Mouse (Mus musculus) stomach, embryonic 16.5 days (tissue): ENCODE measurements around the gene Dlat. TPM values are rescaled to one million over a fixed set of nuclear protein-coding genes. Genes with fewer than 3 reads are reported as not detected.
A peak's percentile ranks its signal among the peaks of the same experiment; 100 is the strongest.

ENCODE experiments used
- ATAC-seq: fragments of 200-750 bp; cut with Nextera tagmentation; 2 replicates; pipeline ENCODE4 v1.8.0; 2017; ENCODE audit warnings: moderate number of reproducible peaks, moderate TSS enrichment; ENCODE audit not compliant: insufficient read depth, low FRiP score
- H3K27ac ChIP-seq: fragments of 300-500 bp; sonication (generic); 2 replicates; pipeline ENCODE4 v1.5.1; 2014; ENCODE audit warnings: low read length
- H3K27me3 ChIP-seq: fragments of 300-500 bp; sonication (generic); 2 replicates; pipeline ENCODE4 v1.6.1; 2014; ENCODE audit warnings: low read length, control low read depth, mixed read lengths; ENCODE audit not compliant: control insufficient read depth, insufficient read depth
- H3K36me3 ChIP-seq: fragments of 300-500 bp; sonication (generic); 2 replicates; pipeline ENCODE4 v1.6.1; 2014; ENCODE audit warnings: low read length; ENCODE audit not compliant: control insufficient read depth, insufficient read depth
- H3K4me1 ChIP-seq: fragments of 300-500 bp; sonication (generic); 2 replicates; pipeline ENCODE4 v1.6.1; 2014; ENCODE audit warnings: low read length, control low read depth, mixed read lengths; ENCODE audit not compliant: control insufficient read depth, insufficient read depth
- H3K4me2 ChIP-seq: fragments of 300-500 bp; sonication (generic); 2 replicates; pipeline ENCODE4 v1.6.1; 2014; ENCODE audit warnings: low read depth, low read length, mixed read lengths
- H3K4me3 ChIP-seq: fragments of 300-500 bp; sonication (generic); replicated peaks from 2 replicates; pipeline ENCODE4 v1.5.1; 2014; ENCODE audit warnings: mild to moderate bottlenecking, low read length
- H3K9ac ChIP-seq: fragments of 300-500 bp; sonication (generic); 2 replicates; pipeline ENCODE4 v1.6.1; 2014; ENCODE audit warnings: low read length
- H3K9me3 ChIP-seq: fragments of 300-500 bp; sonication (generic); replicated peaks from 2 replicates; pipeline ENCODE4 v1.6.1; 2016; ENCODE audit warnings: low read length, control low read depth; ENCODE audit not compliant: control insufficient read depth
- WGBS: fragments of 180-500 bp; shearing (Covaris S2); extraction: QIAGEN DNeasy Blood & Tissue Kit; methylation state at CpG from one replicate; pipeline ENCODE4 v1.1.7; 2014; 5-methylcytosine and 5-hydroxymethylcytosine counted together
- polyA plus RNA-seq: library from polyadenylated mRNA; unstranded; fragments of >200 nt; fragmentation: Nextera tagmentation; extraction: Ambion mirVana; gene quantifications from 2 replicates; pipeline ENCODE4 v1.2.1, GENCODE M21; 2015

The Dlat gene
- polyA plus RNA-seq, 1 experiment from 2014 or later: 49.8 TPM

DNA sequence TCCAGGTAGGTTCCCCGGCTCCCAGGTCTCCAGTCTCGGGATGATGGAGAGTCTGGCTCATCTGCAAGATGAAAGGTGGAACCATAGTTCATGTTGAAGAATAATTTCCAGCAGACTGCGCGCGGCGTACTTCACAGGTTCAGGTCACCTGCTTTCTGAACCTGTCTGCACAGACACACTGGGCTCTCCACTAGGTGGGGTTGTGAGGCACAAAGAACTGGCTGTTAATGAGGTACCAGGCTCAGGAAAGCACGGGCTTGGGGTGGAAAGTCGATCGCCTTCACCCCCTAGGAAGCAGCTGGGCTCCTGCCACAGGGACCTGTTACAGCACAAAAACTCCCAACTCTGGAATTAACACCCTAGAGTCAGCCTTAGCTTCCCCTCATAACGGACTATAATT, 34.1 kb upstream of the Dlat start:
- Histone ChIP-seq H3K27ac (no peak overlapping the region), H3K4me1 (peaks cover 16% of the 10 kb centered on the region), H3K9me3 (no peaks in the 10 kb centered on the region), H3K4me2 (peak overlapping the region; percentile 38), H3K36me3 (no peaks in the 10 kb centered on the region), H3K9ac (no peak overlapping the region), H3K27me3 (no peaks in the 10 kb centered on the region), H3K4me3 (peak overlapping the region; percentile 28)
- ATAC-seq: peak; percentile 66; the same call in 1 of the 2 replicates
- WGBS: 23% methylated on average over 10 of the region's 10 CpGs

DNA sequence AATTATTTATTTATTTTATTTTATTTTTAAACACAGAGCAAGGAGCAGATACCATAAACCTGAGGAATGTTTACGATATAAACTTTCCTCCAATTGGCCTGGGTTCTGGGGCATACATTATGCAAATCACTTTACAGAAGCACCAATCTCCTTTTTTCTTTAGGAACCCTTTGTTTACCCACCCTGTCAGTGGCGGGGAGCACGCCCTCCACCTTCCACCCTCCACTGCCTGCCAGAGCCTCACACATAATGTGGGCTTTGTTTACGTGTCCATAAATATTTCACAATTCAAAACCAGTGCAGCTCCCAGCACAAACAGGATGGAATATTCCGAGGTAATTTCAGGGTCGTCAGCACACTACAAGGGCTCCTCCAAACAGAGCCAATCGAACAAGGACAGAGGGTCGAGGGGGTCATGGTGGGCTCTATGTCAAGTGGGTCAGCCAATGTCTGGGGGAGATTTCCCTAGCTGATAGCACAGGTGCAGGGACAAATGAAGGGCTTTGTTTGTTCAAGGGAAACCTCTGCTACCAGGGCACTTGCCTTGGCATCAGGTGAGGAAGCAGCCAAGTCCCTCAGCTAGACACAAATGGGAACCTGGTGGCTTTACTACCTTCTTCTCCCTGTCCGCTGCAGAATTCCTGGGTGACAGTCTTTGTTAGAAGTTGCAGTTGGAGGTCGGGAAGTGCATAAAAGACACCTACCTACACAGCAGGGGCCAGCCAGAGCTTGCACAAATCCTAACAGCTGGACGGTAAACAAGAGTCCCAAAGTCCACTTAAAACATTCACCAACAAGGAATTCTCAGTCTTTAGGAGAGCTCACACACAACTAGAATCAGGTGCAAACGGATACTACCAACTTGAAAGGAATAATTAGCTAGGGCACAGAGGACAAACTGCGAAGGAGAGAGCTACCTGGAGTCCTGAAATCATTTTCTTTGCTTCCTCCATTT, 33.3 kb upstream of the Dlat start:
- Histone ChIP-seq H3K9me3 (no peaks in the 10 kb centered on the region), H3K4me2 (peak overlapping the region; percentile 38), H3K4me1 (peaks cover 11% of the 10 kb centered on the region; the same call in 1 of the 2 replicates), H3K4me3 (peak overlapping the region; percentile 28), H3K36me3 (no peaks in the 10 kb centered on the region), H3K27me3 (no peaks in the 10 kb centered on the region), H3K9ac (0 out of 2 replicates have a peak overlapping the region, but pooled peaks have one; percentile 19), H3K27ac (no peak overlapping the region)
- WGBS: 27% methylated on average over 13 of the region's 13 CpGs
- peak; percentile 61; the same call in 1 of the 2 replicates for ATAC-seq

GRCm38 (mm10) chr9:50686866-50687652, 27.5 kb upstream of the Dlat start:
- H3K27ac ChIP-seq: no peak overlapping the region
- no peaks in the 10 kb centered on the region for H3K27me3 ChIP-seq
- H3K4me2 ChIP-seq: no peak overlapping the region
- no peaks in the 10 kb centered on the region for H3K9me3 ChIP-seq
- no peak for ATAC-seq
- no peak overlapping the region for H3K4me3 ChIP-seq
- H3K9ac ChIP-seq: no peak overlapping the region
- WGBS: 56% methylated on average over 6 of the region's 6 CpGs
- no peaks in the 10 kb centered on the region for H3K4me1 ChIP-seq
- H3K36me3 ChIP-seq: no peaks in the 10 kb centered on the region

DNA sequence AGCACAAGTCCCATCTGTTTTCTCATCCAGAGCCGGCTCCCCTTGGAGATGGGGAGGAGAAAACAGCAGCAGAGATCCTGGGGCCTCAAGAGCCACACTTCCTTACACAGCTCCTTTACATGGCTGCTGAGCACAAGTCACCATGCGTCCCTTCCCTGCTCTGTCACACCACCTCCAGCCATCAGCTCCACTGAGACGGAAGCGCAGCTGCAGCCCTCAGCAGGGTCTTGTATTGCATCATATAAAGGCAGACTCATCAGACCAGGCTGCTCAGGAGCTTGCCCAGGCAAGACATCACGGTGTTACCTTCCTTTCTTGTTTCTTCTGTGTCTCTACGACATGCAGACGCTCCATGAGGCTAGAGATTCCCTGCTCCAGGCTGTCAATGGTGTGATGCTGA, 22.1 kb upstream of the Dlat start:
- no peak overlapping the region for H3K4me3 ChIP-seq
- H3K36me3 ChIP-seq: no peaks in the 10 kb centered on the region
- 71% methylated on average over 7 of the region's 7 CpGs for WGBS
- H3K4me2 ChIP-seq: no peak overlapping the region
- H3K4me1 ChIP-seq: no peaks in the 10 kb centered on the region
- no peak overlapping the region for H3K9ac ChIP-seq
- ATAC-seq: no peak
- H3K27ac ChIP-seq: no peak overlapping the region
- H3K27me3 ChIP-seq: no peaks in the 10 kb centered on the region
- H3K9me3 ChIP-seq: no peaks in the 10 kb centered on the region

- WGBS: 76% methylated on average over 1 of the region's 1 CpGs
- H3K9ac ChIP-seq: no peak overlapping the region
- no peak overlapping the region for H3K4me3 ChIP-seq
- H3K4me1 ChIP-seq: no peaks in the 10 kb centered on the region
- no peaks in the 10 kb centered on the region for H3K9me3 ChIP-seq
- ATAC-seq: no peak
- no peaks in the 10 kb centered on the region for H3K36me3 ChIP-seq
- no peak overlapping the region for H3K27ac ChIP-seq
- H3K4me2 ChIP-seq: no peak overlapping the region
- H3K27me3 ChIP-seq: no peaks in the 10 kb centered on the region
Measured at GRCm38 (mm10) chr9:50679406-50679805, 19.8 kb upstream of the Dlat start.

- WGBS: 25% methylated on average over 1 of the region's 1 CpGs
- H3K27me3 ChIP-seq: no peaks in the 10 kb centered on the region
- H3K4me3 ChIP-seq: no peak overlapping the region
- ATAC-seq: no peak
- no peak overlapping the region for H3K9ac ChIP-seq
- H3K36me3 ChIP-seq: no peaks in the 10 kb centered on the region
- no peak overlapping the region for H3K4me2 ChIP-seq
- no peaks in the 10 kb centered on the region for H3K9me3 ChIP-seq
- no peaks in the 10 kb centered on the region for H3K4me1 ChIP-seq
- no peak overlapping the region for H3K27ac ChIP-seq
Measured at GRCm38 (mm10) chr9:50674771-50675170, 15.2 kb upstream of the Dlat start.

DNA sequence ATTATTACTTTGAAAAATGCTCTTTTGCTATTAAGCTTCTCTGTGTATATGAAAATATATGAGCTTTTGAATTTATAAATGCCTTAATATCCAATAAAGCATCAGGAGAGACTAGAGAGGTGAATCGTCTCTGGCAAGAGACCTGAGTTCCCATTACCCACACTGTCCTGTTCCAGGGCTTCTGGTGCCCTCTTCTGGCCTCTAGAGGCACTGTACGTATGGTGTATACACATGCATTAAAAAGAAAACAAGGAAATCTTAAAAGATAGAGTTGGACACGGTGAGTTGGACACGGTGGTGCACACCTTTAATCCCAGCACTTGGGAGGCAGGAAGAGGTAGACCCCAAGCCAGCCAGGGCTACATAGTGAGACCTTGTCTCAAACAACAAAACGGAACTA, 11.1 kb upstream of the Dlat start:
- no peaks in the 10 kb centered on the region for H3K4me1 ChIP-seq
- H3K27ac ChIP-seq: no peak overlapping the region
- 34% methylated on average over 5 of the region's 5 CpGs for WGBS
- H3K9me3 ChIP-seq: no peaks in the 10 kb centered on the region
- H3K4me3 ChIP-seq: no peak overlapping the region
- ATAC-seq: peak; percentile 58; the same call in 1 of the 2 replicates
- no peaks in the 10 kb centered on the region for H3K27me3 ChIP-seq
- no peaks in the 10 kb centered on the region for H3K36me3 ChIP-seq
- no peak overlapping the region for H3K9ac ChIP-seq
- no peak overlapping the region for H3K4me2 ChIP-seq

DNA sequence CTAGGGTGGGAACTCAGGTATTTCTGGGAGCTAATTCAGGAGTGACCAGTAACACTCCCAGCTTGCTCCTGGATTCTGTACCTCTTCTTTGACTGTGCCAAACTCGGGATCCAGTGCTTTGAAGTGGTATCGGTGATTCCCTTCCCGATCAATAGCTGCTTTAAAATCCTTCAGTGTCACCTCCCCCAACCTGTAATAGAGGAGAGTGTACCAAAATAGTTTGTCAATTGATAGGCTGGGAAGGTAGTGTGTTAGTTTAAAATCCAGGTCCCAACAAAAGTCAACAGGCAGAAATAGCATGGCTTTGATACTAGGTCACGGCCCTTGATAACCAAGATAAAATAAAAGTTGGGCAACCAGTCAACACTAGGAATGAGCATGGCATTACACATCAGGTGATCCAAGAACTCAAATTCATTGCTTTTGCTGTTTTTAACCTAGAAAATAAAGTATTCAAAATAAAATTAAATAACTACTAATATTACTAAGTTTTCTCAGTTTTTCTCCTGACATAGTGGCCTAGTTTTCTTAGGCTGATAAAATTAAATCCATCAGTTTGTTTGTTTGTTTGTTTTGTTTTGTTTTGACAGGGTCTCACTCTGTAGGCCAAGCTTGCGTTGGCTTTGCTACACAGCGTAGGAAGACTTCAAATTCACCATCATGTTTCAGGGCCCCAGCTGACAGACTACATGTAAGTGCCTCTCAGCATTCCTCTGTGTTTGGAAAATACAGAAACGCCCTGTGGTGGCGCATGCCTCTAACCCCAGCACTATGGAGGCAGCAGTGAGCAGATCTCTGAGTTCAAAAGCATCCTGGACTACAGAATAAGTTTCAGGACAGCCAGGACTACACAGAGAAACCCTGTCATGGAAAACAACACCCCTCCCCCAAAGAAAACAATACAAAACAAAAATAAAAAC, 8.3 kb upstream of the Dlat start:
- Histone ChIP-seq H3K36me3 (no peaks in the 10 kb centered on the region), H3K4me2 (no peak overlapping the region), H3K27me3 (no peaks in the 10 kb centered on the region), H3K4me1 (no peaks in the 10 kb centered on the region), H3K9ac (no peak overlapping the region), H3K27ac (no peak overlapping the region), H3K9me3 (no peaks in the 10 kb centered on the region), H3K4me3 (no peak overlapping the region)
- ATAC-seq: no peak
- WGBS: 78% methylated on average over 8 of the region's 8 CpGs
